Mouse (Mus musculus): ENCODE measurements at regions not wholly inside any gene's neighbourhood (a gene's known extent, or its start where the extent isn't known, plus 50 kb on each side); places are given as distances from the start of the nearest gene placed in this dataset.
"Not testable (repeated sequence)": the region's sequence is repeated elsewhere in the genome, so short reads cannot be mapped to it uniquely, and the experiment has no call there.

DNA sequence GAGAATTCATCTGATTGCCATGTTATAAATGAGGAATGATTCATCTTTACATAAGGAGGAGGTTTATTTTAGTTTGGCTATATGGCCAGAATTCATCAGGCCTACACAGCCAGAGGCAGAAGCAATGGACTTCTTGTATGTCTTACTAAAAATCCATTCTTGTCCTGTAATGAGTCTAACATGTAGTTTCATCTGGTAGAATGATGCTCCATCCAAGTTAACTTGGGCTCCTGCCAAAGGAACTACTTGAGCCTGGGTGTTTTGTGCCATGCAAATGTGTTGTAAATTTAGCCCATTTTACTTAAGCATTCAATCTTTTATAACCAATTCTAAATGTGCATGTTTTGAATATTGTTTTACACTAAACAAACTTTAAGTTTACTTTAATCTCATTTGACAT, 462.9 kb upstream of the Pom121l12 start:
- H3K9ac ChIP-seq, result no peak overlapping the region
- no peak overlapping the region for H3K27ac ChIP-seq
- no peaks in the 10 kb centered on the region for H3K36me3 ChIP-seq (replicated peaks)
- H3K4me3 ChIP-seq (replicated peaks), result no peak overlapping the region
- ATAC-seq (ENCODE audit: low FRiP score), result no peak
- no peak overlapping the region for H3K4me2 ChIP-seq
- no peaks in the 10 kb centered on the region for H3K4me1 ChIP-seq
- no peaks in the 10 kb centered on the region for H3K27me3 ChIP-seq
- no peaks in the 10 kb centered on the region for H3K9me3 ChIP-seq

DNA sequence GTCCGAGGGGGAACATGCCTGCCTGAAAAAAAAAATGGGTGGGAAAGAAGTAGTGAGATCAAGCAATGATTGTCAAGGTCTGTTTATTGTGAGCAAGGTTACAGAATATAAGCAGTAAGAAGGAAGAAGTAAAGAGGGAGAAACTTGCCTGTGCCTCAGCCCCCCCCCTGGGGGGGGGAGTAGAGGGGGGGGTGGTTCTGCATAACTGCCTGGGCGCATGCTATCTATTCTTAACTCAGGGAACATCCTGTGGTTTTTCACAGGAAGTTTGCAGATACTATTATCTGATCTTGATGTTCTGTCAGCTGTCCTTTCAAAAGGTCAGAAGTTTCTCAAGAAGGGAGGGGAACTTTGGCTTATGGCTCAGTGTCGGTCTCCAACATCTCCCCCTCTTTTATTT, 456.7 kb upstream of the Pom121l12 start:
- H3K4me1 ChIP-seq; H3K9me3 ChIP-seq; H3K9ac ChIP-seq; H3K4me2 ChIP-seq; H3K36me3 ChIP-seq (replicated peaks); H3K27me3 ChIP-seq; H3K27ac ChIP-seq; ATAC-seq (ENCODE audit: low FRiP score); H3K4me3 ChIP-seq (replicated peaks): not testable (repeated sequence)
- WGBS, result 78% methylated on average over 3 of the region's 3 CpGs

DNA sequence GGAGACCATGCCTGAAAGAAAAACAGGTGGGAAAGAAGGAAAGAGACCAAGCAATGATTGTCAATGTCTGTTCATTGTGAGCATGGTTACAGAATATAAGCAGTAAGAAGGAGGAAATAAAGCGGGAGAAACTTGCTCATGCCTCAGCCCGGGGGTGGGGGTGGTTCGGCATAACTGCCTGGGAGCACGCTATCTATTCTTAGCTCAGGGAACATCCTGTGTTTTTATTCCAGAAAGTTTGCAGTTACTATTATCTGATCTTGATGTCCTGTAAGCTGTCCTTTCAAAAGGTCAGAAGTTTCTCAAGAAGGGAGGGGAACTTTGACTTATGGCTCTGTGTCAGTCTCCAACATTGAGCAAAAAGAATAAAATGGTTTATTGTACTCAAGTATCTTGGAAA, 451.4 kb upstream of the Pom121l12 start:
- Histone ChIP-seq H3K27me3 (no peaks in the 10 kb centered on the region), H3K4me1 (no peaks in the 10 kb centered on the region), H3K4me2 (no peak overlapping the region), H3K9me3 (no peaks in the 10 kb centered on the region), H3K9ac (no peak overlapping the region), H3K4me3 (replicated peaks) (no peak overlapping the region), H3K27ac (no peak overlapping the region), H3K36me3 (replicated peaks) (no peaks in the 10 kb centered on the region)
- ATAC-seq (ENCODE audit: low FRiP score), result no peak
- WGBS, result 96% methylated on average over 4 of the region's 4 CpGs

DNA sequence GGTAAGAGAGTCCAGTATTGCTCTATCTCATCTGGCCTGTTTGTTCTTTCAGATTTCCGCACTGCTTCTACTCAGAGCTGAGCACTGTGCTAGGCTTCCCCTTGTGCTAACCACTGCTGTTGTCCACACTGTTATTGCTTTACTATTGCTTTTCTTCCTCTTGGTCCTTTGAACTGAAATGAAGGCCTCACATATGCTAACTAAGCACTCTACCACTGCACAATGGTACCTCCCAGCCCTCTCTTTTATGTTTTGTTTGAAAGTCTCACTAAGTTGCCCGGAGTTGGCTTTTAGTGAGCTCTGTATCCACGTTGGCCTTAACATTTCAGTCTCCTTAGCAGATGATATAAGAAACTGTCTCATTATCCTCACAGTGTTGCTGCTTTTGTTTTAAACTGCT, 439.7 kb upstream of the Pom121l12 start:
- no peak for ATAC-seq (ENCODE audit: low FRiP score)
- H3K9ac ChIP-seq, result no peak overlapping the region
- 29% methylated on average over 3 of the region's 3 CpGs for WGBS

DNA sequence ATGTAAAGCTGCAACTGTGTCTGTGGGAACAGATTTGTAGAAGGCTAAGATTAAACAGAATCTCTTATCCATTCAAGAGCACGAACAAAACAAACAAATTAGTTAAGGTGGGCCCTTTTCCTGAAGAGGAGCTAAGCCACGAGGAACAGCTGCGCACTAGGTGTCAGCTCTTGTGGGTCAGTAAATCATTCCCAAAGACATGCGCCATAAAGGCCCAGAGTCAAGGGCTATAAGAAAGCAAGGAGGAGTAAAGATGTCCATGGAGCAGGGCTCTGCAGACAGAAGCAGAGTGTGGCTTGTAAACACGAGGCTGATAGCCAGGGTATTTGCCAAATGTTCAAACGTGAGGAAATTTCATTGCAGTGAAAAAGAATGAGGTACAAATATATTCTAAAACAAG, 429.6 kb upstream of the Pom121l12 start:
- no peaks in the 10 kb centered on the region for H3K9me3 ChIP-seq
- H3K9ac ChIP-seq, result no peak overlapping the region
- no peaks in the 10 kb centered on the region for H3K4me1 ChIP-seq
- H3K4me2 ChIP-seq, result no peak overlapping the region
- H3K27ac ChIP-seq, result no peak overlapping the region
- H3K4me3 ChIP-seq (replicated peaks), result no peak overlapping the region
- no peak for ATAC-seq (ENCODE audit: low FRiP score)
- H3K36me3 ChIP-seq (replicated peaks), result no peaks in the 10 kb centered on the region
- 77% methylated on average over 6 of the region's 6 CpGs for WGBS
- no peaks in the 10 kb centered on the region for H3K27me3 ChIP-seq

More for the DNA sequence above, 439.7 kb upstream of the Pom121l12 start:
- no peak overlapping the region for H3K4me3 ChIP-seq (replicated peaks)
- H3K36me3 ChIP-seq (replicated peaks), result no peaks in the 10 kb centered on the region
- H3K27ac ChIP-seq, result no peak overlapping the region
- no peaks in the 10 kb centered on the region for H3K27me3 ChIP-seq
- H3K9me3 ChIP-seq, result no peaks in the 10 kb centered on the region
- H3K4me2 ChIP-seq, result no peak overlapping the region
- H3K4me1 ChIP-seq, result no peaks in the 10 kb centered on the region

DNA sequence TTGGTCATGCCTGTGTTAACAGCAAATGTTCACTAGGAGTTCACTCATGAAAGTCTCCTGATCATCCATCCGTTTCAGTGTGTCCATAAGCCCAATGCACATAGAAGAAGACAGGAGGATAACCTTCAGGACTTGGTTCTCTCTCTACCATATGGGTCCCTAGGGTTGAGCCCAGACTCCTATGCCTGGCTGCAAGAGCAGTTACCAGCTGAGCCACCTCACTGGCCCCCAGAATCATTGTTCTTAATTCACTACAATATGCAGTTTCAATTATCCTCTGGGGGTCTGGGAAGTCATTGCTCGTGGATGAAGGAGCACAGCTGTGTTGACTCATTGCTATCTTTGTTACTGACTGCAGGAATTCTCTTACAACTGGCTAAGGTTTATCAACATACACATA, 424.5 kb upstream of the Pom121l12 start:
- Histone ChIP-seq H3K9me3 (no peaks in the 10 kb centered on the region), H3K4me3 (replicated peaks) (no peak overlapping the region), H3K27ac (no peak overlapping the region), H3K27me3 (no peaks in the 10 kb centered on the region), H3K9ac (no peak overlapping the region), H3K36me3 (replicated peaks) (no peaks in the 10 kb centered on the region), H3K4me1 (no peaks in the 10 kb centered on the region), H3K4me2 (no peak overlapping the region)
- no peak for ATAC-seq (ENCODE audit: low FRiP score)
- WGBS, result 73% methylated on average over 2 of the region's 2 CpGs

DNA sequence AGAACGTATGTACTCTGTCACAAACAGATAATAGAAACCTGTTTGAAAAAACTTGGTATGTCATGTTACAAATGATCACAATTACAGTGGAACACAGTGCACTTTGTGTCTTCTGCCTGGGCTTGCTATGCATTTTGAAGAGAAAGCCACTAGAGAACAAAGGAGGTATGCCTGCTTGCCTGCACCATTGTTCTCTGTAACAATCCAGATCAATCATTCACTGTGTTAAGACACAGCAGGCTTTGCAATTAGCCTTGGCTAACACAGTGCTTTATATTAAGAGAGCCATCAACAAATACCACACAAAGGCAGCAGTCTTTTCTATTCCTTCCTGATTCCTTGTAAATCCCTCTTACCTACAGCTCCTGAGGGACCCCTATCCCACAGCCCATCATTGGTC, 417.1 kb upstream of the Pom121l12 start:
- Histone ChIP-seq H3K27me3 (no peaks in the 10 kb centered on the region), H3K4me2 (no peak overlapping the region), H3K27ac (no peak overlapping the region), H3K36me3 (replicated peaks) (no peaks in the 10 kb centered on the region), H3K4me1 (peaks cover 8% of the 10 kb centered on the region), H3K4me3 (replicated peaks) (no peak overlapping the region), H3K9me3 (no peaks in the 10 kb centered on the region), H3K9ac (no peak overlapping the region)
- peak; percentile 83 for ATAC-seq (ENCODE audit: low FRiP score)
- WGBS, result 4% methylated on average over 1 of the region's 1 CpGs

DNA sequence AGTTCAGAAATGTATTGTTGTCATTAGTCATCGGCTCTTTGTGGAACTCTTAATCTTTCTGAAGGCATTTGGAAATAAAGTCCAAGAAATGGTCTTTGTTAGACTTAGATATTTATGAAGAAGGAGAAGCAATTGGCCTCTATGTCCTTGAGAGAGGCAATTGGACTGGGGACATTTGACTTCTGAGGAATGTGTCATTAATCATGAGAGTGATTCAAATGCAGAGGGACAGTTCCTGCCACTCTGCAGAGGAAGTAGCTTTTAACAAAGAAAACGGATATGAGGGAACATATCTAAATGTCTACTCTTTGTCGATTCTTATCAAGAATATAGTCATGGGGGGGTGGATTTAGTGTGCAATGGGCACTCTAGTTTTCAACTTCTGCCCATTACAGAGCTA, 416.6 kb upstream of the Pom121l12 start:
- 32% methylated on average over 3 of the region's 3 CpGs for WGBS
- Histone ChIP-seq H3K4me3 (replicated peaks) (no peak overlapping the region), H3K36me3 (replicated peaks) (no peaks in the 10 kb centered on the region), H3K4me1 (peaks cover 8% of the 10 kb centered on the region), H3K4me2 (no peak overlapping the region), H3K27me3 (no peaks in the 10 kb centered on the region), H3K27ac (0 out of 2 replicates have a peak overlapping the region, but pooled peaks have one; percentile 31), H3K9ac (no peak overlapping the region), H3K9me3 (no peaks in the 10 kb centered on the region)
- no peak for ATAC-seq (ENCODE audit: low FRiP score)

DNA sequence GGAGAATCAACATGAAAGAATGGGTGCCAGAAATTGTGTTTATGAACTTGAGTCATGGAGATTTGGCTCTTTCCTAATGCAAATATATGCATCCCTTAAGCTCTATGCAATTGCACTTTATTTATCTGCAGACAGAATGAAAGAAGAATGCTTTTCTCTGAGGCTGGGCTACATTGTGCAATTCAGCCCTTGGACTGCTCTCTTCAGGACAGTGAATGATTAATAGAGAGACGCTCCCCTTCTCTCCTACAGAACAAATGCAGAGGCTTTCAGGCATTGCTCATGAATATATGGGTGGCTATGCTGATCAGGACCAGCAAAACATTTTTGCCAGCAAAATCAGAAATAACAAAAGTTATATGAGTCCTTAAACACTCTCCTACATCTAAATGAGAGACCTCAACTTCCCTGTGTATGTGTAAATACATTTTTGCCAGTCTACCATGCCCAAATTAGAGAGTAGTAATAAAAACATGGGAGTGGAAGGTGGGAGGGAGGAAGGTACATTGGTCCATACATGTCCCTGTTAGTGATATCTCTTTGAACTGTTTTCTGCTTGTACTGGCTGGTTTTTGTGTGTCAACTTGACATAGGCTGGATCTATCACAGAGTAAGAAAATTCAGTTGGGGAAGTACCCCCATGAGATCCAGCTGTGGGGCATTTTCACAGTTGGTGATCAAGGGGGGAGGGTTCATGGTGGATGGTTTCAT, 415.7 kb upstream of the Pom121l12 start:
- Histone ChIP-seq H3K4me2 (no peak overlapping the region), H3K9me3 (no peaks in the 10 kb centered on the region), H3K36me3 (replicated peaks) (no peaks in the 10 kb centered on the region), H3K27me3 (no peaks in the 10 kb centered on the region), H3K4me1 (peaks cover 8% of the 10 kb centered on the region), H3K4me3 (replicated peaks) (no peak overlapping the region), H3K9ac (no peak overlapping the region), H3K27ac (no peak overlapping the region)
- WGBS, result 38% methylated on average over 1 of the region's 1 CpGs
- no peak for ATAC-seq (ENCODE audit: low FRiP score)

DNA sequence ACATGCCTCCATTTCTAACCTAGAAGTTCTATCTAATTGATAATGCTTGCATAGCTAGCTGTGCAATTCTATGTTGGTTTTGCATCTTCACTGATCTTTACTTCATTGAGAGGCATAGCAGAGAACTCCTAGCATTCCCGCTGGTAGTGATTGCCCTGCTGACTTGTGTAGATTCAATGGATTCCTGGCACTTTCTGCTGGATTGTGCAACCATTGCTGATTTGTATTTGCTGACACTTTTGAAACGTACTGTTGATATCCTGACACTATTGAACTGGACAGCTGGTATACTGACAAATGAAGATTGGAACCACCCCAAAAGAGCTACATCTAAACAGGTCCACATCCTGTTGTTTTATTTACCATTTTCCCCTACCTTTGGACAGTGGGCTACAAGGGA, 404.0 kb upstream of the Pom121l12 start:
- no peak overlapping the region for H3K4me3 ChIP-seq (replicated peaks)
- no peaks in the 10 kb centered on the region for H3K9me3 ChIP-seq
- H3K36me3 ChIP-seq (replicated peaks), result no peaks in the 10 kb centered on the region
- H3K27me3 ChIP-seq, result no peaks in the 10 kb centered on the region
- no peak overlapping the region for H3K27ac ChIP-seq
- H3K9ac ChIP-seq, result no peak overlapping the region
- 91% methylated on average over 2 of the region's 2 CpGs for WGBS
- no peak overlapping the region for H3K4me2 ChIP-seq
- no peaks in the 10 kb centered on the region for H3K4me1 ChIP-seq
- no peak for ATAC-seq (ENCODE audit: low FRiP score)

All from forebrain, embryonic 12.5 days (tissue).